Mouse (Mus musculus): ENCODE results near the gene Ggcx.

- no peak for TF ChIP-seq POLR2A (IDR thresholded peaks at IDR 0.05; ENCODE audit: insufficient read length, low read depth)
- TF ChIP-seq POLR2AphosphoS2 (IDR thresholded peaks at IDR 0.05; ENCODE audit: insufficient read length, low read depth), result no peak
- no peak for TF ChIP-seq MYOD1 (IDR thresholded peaks at IDR 0.05; ENCODE audit: control insufficient read depth in 1 of 3, insufficient read length in 2 of 3, low read depth in 2 of 3)
Measured at GRCm38 (mm10) chr6:72392341-72392740, 21.8 kb upstream of the Ggcx start.

Measured in myocyte (in vitro differentiated cells).